Mouse (Mus musculus) layer of hippocampus, adult 9-10 months (tissue): ENCODE data around the gene Opa3.

ENCODE experiments used
- DNase-seq: peaks from one replicate; pipeline ENCODE4 v3.0.0; 2022; ENCODE audit warnings: low spot score

The Opa3 gene

DNA sequence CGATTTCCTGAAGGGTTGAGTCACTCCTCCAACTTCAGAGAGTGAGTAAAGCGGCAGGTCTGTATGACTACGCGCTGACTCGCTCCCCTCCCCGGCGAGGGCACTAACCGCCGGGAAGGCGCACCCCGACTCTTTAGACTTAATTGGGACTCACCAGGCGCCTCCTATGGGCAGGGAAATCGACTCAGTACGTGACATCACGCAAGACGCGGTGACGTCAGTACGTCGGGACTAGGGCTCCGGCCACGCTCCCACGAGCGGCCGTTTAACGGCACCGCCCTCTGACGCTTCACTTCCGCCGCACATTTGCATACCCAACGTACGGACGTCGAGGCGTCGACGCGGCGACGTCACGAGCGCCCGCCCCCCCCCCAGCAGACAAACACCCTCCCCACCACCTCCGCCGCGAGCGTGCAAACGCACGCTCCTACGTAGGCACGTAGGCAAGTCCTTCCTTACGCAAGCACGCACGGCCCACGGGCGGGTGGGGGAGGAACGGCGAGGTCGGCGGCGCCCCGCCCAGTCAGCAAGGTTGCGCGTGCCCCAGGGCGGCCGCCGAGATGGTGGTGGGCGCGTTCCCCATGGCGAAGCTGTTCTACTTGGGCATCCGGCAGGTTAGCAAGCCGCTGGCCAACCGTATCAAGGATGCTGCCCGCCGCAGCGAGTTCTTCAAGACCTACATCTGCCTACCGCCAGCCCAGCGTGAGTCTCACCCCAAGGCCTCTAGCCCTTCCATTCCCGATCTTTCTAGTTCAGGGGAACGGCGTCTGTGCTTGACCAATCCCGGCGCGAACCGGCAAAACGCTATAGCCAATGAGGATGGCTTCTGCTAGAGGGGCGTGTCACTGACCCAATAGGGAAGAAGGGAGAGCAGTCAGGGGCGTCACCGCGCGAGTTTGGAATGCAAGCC, at the start of gene Opa3:
Gene Opa3, plus strand, starts transcription at position 452 of the 910 bp plus-strand sequence.
- DNase-seq, result peak; percentile 99

DNA sequence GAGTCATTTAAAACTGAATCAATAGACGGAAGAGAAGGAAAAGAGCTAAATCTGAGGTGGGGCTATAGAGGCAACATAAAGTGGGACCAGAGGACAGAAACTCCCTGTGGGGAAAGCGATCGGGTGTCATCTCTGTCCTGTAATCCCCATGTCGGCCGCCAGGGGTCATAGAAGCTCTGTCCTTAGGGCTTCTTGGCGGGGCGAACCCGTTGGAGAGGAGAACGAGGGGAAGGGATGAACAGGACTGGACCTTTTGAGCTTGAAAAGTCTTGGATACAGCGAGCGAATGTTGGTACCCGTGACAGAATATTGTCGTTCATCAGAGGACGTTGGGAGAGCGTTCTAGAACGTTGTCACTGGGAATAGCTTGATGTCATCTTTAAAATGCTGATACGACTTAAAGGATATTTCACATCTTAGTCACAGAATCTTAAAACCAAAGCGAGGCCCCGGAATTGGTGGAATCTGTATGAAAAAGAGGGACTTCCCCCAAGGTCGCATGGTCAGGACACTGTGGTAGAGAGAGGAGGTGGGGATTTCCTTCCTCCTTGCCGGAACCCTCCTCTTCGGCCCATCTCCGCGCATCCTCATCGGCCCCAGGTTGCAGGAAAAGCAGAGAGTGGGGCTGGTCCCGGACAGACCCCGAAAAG, 49.6 kb upstream of the Opa3 start:
- DNase-seq, result peak; percentile 75

DNA sequence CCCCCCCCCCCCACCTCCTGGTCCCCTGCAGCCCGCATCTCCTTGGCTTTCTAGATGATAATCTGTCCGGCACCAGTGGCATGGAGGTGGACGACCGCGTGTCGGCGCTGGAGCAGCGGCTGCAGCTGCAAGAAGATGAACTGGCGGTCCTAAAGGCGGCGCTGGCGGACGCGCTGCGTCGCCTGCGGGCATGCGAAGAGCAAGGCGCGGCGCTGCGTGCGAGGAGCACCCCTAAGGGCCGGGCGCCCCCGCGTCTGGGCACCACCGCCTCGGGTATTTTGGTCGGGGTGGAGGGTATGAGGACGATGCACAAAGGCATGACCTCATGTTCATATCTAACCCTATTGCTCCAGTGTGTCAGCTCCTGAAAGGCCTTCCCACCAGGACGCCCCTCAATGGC, 49.0 kb upstream of the Opa3 start:
- DNase-seq, result no peak

DNA sequence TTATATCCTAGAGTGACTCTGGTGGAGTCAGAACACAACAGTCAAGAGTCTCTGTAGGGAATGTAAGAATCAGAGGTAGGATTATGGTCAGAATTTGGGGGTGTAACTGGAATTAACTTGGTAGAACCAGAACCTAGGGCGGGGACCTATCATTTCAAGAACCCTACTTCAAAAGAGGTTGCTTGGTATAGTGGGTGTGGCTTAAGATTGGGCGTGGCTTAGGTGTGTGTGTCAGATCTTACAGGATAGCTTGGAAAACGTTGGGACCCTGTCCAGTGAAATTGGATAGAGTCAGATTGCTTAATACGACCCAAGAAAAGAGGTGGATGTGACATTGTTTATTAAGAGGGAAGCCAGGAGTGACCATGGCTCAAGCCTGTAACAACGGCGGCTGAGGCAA, 48.2 kb upstream of the Opa3 start:
- no peak for DNase-seq

DNA sequence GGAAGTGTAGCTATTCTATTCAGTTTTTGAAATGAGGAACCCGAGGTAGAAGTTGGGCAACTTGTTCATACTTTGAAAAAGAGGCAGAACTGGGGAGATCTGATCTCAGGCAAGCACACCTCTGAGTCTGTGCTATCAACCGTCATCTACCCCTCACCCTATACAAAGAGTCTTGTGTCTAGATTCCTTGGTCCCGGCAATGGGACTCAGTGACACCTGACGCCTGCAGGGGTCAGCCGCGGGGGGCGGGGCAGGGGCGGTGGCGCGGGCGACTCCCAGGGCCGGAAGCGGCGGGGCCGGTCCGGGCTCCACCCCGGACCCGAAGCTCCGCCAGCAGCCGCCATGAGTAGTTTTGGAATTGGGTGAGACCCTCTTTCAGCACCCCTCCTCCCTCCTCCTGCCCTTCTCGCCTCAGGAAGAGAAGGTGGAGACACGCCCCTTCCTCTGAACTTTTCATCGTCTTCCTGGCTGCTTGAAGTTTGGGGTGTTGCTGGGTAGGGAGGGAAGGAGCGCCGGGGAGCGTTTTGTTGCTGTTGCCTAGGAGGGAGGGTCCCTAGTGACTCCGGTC, 47.2 kb upstream of the Opa3 start:
- no peak for DNase-seq

DNA sequence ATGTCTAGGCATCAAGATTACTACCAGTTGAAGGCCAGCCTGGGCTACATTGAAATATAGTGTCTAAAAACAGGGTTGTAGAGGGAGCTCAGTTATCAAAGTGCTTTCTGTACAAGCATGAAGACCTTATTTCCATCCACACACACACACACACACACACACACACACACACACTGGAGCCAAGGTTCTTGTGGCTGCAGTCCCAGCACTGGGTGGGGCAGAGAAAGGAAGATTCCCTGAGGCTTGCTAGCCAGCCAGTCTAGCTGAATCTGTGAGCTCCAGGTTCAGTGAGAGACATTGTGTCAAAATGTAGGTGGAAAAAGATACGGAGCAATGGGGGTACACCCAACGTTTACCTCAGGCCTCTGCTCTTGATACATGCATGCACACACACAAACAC, 43.9 kb upstream of the Opa3 start:
- no peak for DNase-seq

DNA sequence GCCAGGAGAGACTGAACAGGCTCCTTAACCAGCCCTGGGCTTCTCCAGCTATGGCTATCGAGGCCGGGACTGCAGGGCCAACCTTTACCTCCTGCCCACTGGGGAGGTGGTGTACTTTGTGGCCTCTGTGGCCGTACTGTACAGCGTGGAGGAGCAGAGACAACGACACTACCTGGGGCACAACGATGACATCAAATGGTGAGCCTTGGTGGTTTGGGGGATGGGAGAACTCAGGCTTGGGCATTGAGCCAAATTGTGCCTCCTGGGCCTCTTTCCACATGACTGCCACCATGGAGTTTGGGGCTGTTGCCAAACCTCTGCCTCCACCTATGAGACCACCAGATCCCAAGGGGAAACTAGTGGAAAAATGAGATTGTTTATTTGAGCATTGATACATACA, 43.4 kb upstream of the Opa3 start:
- DNase-seq, result no peak

DNA sequence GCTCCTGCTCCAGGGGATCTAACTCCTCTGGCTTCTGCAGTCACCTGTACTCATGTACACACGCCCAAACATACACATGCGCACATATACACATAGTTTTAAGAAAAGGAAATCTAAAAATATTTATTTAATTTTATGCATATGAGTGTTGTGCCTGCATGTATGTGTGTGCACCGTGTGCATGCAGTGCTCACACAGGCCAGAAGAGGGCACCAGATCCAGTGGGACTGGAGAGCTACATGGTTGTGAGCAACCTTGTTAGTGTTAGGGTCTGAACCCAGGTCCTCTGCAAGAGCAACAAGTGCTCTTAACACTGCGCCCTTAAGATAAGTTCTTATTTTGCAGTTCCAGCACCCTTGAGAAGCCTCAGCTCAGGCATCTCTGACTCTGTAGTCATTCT, 33.5 kb upstream of the Opa3 start:
- no peak for DNase-seq

DNA sequence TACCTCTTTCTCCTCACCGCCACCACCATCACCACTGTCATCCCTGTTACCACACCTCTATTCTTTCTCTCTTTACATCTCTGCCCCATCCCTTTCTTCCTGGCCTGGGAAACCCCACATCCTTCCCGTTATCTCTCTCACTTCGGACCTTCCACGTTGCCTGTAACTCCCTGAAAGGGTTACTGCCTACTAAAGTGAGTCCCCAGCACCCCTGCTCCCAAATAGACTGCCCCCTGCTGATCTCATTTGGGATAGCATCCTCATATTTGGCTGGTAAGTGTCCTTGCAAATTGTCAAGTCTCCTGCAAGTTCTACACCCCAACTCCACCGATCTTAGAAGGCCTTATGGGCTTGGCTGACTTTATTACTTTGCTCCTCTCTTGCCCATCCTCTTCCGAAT, 31.5 kb upstream of the Opa3 start:
- no peak for DNase-seq

DNA sequence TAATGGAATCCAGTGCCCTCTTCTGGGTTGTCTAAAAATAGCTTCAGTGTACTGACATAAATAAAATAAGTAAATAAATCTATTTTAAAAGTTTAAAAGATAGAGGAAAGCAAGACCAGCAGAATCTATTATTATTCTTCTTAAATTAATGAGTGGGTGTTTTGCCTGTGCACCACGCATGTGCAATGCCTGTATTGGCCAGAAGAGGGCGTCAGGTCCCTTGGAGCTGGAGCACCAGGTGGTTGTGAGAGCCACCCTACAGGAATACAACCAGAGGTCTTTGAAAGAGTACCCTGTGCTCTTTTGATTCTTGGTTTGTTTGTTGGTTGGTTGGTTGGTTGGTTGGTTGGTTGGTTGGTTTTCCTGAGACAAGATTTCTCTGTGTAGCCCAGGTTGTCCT, 30.1 kb upstream of the Opa3 start:
- no peak for DNase-seq

DNA sequence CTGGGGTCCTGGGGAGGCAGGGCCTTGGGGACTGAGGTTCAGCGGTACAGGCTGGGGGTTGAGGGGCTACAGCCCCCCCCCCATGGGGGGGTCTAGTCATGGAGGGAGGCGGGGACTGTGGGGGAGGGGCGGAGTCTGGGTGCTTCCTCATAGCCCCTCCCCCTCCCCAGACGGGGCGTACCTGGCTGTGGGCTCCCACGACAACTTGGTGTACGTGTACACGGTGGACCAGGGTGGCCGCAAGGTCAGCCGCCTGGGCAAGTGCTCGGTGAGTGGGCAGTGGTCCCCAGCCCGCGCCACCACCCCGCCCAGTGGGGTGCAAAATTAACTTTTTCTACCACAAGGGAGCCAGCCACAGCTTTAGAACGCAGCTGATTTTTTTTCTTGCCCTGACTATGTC, 26.5 kb upstream of the Opa3 start:
- DNase-seq, result no peak

DNA sequence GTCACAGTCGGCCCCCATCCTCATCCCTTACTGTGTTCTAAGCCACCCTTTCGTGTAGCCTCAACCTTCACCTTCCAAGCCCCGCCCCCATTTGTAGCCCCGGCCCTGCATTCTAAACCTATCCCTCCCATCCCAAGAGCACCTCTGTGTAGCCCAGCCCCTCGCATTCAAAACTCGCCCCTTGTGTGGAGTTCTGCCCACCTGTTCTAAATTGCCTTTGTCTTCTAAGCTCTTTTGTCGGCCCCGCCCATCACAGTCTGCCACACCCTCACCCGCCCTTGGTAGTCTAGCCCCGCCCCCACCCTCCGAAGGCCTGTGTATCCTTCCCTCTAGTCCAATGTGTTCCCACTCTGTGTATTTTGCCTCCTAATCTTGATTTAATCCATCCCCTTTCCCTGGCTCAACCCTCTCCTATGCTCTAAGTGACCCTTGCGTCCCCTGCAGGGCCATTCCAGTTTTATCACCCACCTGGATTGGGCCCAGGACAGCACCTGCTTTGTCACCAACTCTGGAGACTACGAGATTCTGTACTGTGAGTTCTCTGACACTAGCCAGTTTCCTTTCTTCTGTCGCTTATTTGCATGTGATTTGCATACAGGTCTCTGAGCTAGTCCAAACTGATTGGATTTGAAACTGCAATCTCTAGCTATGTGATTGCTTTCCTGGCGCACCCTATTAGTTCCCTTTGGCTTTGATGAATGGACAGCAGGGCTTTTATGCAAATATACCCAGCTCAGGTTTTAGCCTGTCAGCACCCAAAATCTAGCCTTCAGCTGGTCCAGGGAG, 25.9 kb upstream of the Opa3 start:
- DNase-seq, result no peak

DNA sequence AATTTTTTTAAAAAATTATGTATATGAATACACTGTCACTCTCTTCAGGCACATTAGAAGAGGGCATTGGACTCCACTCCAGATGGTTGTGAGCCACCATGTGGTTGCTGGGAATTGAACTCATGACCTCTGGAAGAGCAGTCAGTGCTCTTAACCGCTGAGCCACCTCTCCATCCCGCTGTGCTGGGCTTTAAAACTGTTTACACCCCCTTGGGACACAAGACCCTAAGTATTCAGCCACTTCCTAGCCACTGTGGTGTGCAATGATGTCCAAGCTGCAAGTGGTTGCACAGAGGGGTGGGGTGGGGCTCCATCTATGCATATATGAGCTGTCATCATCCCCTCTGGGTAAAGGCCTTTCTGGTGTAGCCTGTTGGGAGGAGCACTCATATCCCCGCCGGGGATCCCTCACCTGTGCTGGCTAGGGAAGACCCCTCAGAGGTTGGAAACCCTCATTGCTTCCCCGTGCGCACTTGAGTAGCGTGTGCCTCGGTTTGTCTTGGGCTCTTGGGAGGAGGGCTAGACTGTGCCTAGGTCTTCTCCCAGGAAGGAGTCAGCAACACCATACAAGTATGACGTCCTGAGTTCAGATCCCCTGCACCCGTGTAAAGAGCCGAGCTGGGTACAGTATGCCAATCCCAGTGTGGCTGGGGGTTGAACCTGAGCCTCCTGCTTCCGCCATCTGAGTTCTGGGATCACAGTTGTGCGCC, 19.8 kb upstream of the Opa3 start:
- DNase-seq, result no peak

DNA sequence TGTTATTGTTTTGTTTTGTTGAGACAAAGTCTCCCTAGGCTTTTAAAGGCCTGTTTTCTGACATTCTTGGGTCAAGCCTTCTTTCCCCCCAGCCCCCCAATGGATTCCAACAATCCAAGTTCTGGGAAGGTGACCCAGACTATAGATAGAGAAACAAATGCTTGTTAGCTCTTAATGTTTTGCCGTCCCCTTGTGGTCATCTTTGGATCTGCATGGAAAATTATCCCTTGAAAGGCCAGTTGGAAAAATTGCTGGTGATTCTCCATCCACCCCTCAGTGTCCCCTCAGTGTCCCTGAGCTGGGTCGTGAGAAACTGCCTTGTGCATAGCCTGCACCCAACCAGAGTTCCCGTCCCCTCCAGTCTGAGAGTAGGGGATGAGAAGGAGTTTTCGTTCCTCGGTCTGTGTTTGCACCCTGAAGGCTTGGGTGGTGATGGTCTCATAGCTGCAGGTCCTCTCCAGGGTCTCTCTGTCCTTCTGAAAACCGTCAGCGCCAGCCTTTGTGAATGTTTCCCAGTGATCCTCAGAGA, 19.1 kb upstream of the Opa3 start:
- DNase-seq, result peak; percentile 54

DNA sequence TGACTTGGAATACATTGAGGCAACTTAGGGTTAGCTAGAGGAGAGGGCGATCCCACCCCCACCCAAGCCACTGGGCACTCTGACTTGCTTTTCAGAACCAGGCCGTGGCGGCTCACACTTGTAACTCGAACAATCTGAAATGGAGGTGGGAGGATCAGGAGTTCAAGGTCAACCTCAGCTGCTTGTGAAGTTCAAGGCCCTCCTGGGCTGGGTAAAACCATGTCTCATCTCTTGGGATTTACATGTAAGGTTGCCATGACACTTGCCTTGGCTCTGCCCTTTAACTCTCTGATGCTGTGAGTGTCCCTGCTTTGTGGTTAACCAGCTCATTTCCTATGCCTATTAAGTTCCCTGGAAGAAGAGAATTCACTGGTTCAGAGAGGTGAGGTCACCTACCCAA, 18.6 kb upstream of the Opa3 start:
- no peak for DNase-seq

DNA sequence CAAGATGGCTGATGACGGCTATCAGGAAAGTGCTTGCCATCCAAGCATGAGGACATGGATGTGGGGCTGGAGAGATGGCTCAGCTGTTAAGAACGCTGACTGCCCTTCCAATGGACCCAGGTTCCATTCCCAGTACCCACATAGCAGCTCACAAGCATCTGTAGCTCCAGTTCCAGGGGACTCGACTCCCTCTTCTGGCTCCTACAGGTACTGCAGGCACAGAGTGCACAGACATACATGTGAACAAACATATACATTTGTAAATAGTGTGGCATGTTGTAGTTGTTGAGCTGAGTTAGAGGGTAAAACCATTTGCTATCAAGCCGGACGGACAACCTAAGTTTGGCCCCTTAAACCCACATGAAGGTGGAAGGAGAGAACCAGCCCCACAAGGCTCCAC, 18.1 kb upstream of the Opa3 start:
- no peak for DNase-seq

DNA sequence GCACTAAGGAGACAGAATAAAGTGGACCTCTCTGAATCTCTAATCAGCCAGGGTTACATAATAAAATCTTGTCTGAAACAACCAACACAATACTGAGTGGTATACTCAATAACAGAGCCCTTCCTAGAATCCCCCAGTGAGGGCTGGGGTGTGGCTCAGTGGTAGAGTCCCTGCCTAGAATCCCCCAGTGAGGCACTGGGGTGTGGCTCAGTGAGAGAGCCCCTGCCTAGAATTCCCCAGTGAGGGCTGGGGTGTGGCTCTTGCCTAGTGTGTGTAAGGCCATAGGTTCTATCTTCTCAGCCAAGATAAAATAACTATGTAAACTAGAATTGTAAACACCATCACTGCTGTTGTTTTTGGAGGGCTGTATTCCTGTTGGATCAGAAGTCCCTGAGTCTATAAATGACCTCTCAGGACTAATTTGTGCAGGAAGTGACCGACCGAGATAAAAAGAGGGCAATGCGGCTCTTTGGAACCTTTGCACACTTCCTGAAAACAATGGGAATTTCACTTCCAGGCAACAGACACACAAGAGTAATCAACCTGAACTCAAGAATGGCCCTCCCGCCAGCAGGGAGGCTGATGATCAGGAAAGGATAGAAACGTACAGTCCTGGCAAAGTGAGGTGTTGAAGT, 17.0 kb upstream of the Opa3 start:
- DNase-seq, result no peak

DNA sequence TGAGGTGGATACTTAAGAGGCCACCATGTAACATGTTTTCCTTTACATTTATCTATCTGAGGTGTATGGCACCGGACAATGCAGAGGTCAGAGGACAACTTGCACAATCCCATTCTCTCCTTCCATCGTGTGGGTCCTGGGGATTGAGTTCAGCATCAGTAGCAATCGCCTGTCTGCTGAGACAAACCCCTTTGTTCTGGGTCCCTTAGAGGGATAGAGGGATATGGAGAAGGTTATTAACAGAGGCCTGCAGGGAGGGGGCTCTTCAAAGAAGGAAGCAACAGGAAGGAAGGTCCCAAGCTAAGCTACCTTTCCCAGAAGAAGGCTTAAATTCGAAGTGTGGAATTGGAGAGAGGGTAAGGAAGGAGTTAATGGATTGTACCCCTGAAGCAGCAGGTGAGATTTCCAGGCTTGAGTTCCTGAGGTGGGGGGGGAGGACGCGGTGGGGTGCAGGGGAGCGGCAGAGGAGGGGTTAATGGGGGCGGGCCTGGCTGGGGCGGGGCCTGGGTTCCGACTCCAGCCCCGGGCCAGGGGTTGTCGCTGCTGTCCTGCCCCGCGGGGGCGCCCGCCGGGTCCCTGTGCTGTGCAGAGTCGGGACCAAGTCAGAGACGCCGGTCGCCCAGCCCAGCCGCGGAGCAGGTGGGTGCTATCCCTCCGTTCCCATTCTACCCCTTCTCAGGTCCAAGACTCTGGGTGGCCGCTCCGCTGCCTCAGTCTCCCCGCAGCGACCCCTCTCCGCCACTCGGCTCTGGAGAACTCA, 16.0 kb upstream of the Opa3 start, which contains the start of gene Gpr4:
Gene Gpr4, plus strand, starts transcription at position 543 of the 760 bp plus-strand sequence.
- no peak for DNase-seq

DNA sequence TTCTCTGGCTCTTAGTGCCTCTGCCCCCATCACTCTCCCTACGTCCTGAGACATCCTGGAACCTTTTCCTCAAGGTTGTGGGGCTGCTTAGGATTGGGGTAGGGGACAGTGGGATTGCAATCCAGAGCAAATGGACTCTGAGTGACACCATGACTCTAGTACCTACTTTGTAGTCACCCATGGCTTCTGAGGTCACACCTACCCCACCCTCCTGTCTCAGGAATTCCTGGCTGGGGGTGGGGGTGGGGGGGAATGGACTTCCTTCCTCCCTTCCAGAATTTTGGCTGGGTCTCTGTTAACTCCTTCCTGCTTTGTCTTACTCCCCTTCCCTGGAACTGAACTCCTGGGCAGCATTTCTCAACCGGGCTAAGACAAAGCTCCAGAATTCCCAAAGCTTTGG, 14.7 kb upstream of the Opa3 start:
- no peak for DNase-seq

DNA sequence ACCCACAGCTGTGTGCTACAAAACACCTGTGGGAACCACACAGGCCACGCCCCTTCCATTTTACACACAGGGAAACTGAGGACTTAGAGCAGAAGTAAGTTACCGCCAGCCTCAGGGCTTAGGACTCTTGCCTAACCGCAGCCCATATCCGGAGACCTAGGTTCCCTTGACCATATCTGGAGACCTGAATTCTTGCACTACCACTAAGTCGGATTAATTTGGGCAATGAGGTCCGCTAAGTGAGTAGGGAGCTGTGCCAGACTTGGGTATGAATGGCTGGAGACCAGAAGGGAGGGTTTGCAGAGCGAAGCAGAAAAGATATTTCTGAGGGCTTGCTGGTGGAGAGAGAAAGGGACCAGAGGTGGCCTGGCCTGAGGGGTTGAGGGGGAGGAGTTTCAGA, 13.8 kb upstream of the Opa3 start:
- DNase-seq, result no peak
